Mouse (Mus musculus): ENCODE results near the gene Creg2.

DNA sequence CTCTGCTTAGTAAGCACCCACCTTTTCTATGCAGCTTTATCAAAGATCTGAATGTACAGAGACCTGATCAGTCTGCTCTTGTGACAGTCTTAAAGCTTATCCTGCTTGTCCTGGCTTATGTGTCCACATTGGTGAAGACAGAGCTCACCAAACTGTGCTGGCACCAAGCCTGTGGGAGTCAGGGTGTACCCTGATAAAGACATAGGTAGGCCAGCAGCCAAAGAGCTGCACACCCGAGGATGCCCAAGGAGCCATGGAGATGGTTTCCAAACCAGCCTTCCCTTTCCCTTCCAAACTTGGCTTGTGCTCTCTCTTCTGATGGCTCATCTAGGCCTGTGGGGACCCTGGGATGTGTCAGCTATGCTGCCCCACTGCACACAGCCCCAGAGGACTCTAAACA is 6.9 kb downstream of the Creg2 start:
- no peak for TF ChIP-seq CTCF (IDR thresholded peaks at IDR 0.05; ENCODE audit: extremely low read depth, insufficient read length, insufficient replicate concordance, low read depth, low read length)
- no peak for TF ChIP-seq POLR2A (IDR thresholded peaks at IDR 0.05; ENCODE audit: low read depth, low read length)

All from small intestine, adult 2 months (tissue).